Comparison of ENCODE assay signal across 8 mouse cellular contexts in genomic region chr13:31557768-31558520, GRCm38 (mm10). TPM values are rescaled to one million over a fixed set of nuclear protein-coding genes. Genes with fewer than 3 reads are reported as not detected.
DNase-seq lines count a peak whose midpoint lies in the region; ATAC-seq and TF ChIP-seq lines count a peak whose summit lies in the region.

No protein-coding gene starts in this region.

- H3K27ac ChIP-seq in bone marrow macrophage, adult 2 months (ENCODE audit: insufficient read depth, low read depth, low read length): no peak overlapping the region
- H3K27ac ChIP-seq in gastrocnemius, adult 2 months: no peak overlapping the region
- H3K27ac ChIP-seq in intestine, embryonic 14.5 days (ENCODE audit: low read depth): no peak overlapping the region
- H3K27ac ChIP-seq in liver, adult 2 months (replicated peaks; ENCODE audit: insufficient read depth, low read depth, low read length): peak overlapping the region; percentile 98
- H3K27ac ChIP-seq in midbrain, embryonic 15.5 days: no peak overlapping the region
- no peak overlapping the region; the same call in 1 of the 2 replicates for H3K27ac ChIP-seq in testis, adult 2 months (ENCODE audit: control insufficient read depth, insufficient read depth, low read depth, low read length)

- no peaks in the 10 kb centered on the region; the same call in 1 of the 2 replicates for H3K4me1 ChIP-seq in bone marrow macrophage, adult 2 months (ENCODE audit: control insufficient read depth, insufficient read depth, low read length)
- peaks cover 18% of the 10 kb centered on the region for H3K4me1 ChIP-seq in intestine, embryonic 14.5 days (replicated peaks; ENCODE audit: control insufficient read depth, insufficient read depth, low read length)
- peaks cover 4% of the 10 kb centered on the region; the same call in 1 of the 2 replicates for H3K4me1 ChIP-seq in liver, adult 2 months (ENCODE audit: control insufficient read depth, insufficient read depth, low read length)
- peaks cover 28% of the 10 kb centered on the region for H3K4me1 ChIP-seq in midbrain, embryonic 15.5 days
- peaks cover 20% of the 10 kb centered on the region for H3K4me1 ChIP-seq in testis, adult 2 months (ENCODE audit: control insufficient read depth, insufficient read depth, low read length)

- intact Hi-C loops in gastrocnemius, adult 2 months (cut with DNase I): no loop called here

- WGBS in intestine, embryonic 14.5 days: under 1% methylated on average over 73 of the region's 73 CpGs
- WGBS in liver, adult 2 months: under 1% methylated on average over 73 of the region's 73 CpGs
- 0% methylated on average over 72 of the region's 73 CpGs for WGBS in midbrain, embryonic 15.5 days

- peaks cover 15% of the 10 kb centered on the region for H3K79me2 ChIP-seq in liver, adult 2 months (ENCODE audit: control insufficient read depth, insufficient read depth, low read length)

- peak overlapping the region; percentile 52 for H3K9ac ChIP-seq in intestine, embryonic 14.5 days (ENCODE audit: low read length)
- peak overlapping the region; percentile 91 for H3K9ac ChIP-seq in liver, adult 2 months (ENCODE audit: low read depth, low read length)
- peak overlapping the region; percentile 36; the same call in 1 of the 2 replicates for H3K9ac ChIP-seq in midbrain, embryonic 15.5 days

- no peak for TF ChIP-seq CTCF in bone marrow macrophage, adult 2 months (IDR thresholded peaks at IDR 0.05; ENCODE audit: low read depth, low read length)
- TF ChIP-seq CTCF in gastrocnemius, adult 2 months (IDR thresholded peaks at IDR 0.05): no peak
- no peak for TF ChIP-seq CTCF in liver, adult 2 months (IDR thresholded peaks at IDR 0.05; ENCODE audit: low read depth, low read length)
- TF ChIP-seq CTCF in testis, adult 2 months (IDR thresholded peaks at IDR 0.05; ENCODE audit: control insufficient read depth, insufficient read depth, insufficient replicate concordance, low read depth, low read length): no peak

- TF ChIP-seq POLR2A in bone marrow macrophage, adult 2 months (IDR thresholded peaks at IDR 0.05; ENCODE audit: borderline replicate concordance, low read depth, low read length): no peak
- peak; percentile 96 for TF ChIP-seq POLR2A in liver, adult 2 months (IDR thresholded peaks at IDR 0.05; ENCODE audit: extremely low read depth, insufficient read depth, low read length)
- TF ChIP-seq POLR2A in testis, adult 2 months (IDR thresholded peaks at IDR 0.05; ENCODE audit: control insufficient read depth, low read depth, low read length): no peak

- H3K27me3 ChIP-seq in intestine, embryonic 14.5 days (replicated peaks; ENCODE audit: control insufficient read depth, insufficient read depth, low read length): peaks cover 72% of the 10 kb centered on the region
- H3K27me3 ChIP-seq in liver, adult 2 months (ENCODE audit: control insufficient read depth, insufficient read depth, low read length): no peaks in the 10 kb centered on the region
- H3K27me3 ChIP-seq in midbrain, embryonic 15.5 days (replicated peaks): peaks cover 80% of the 10 kb centered on the region
- H3K27me3 ChIP-seq in testis, adult 2 months (ENCODE audit: control insufficient read depth, insufficient read depth, low read length): no peaks in the 10 kb centered on the region

- no peaks in the 10 kb centered on the region for H3K36me3 ChIP-seq in intestine, embryonic 14.5 days (ENCODE audit: control insufficient read depth, insufficient read depth, low read length)
- no peaks in the 10 kb centered on the region for H3K36me3 ChIP-seq in liver, adult 2 months (ENCODE audit: control insufficient read depth, insufficient read depth, low read length)
- no peaks in the 10 kb centered on the region for H3K36me3 ChIP-seq in midbrain, embryonic 15.5 days (replicated peaks)
- H3K36me3 ChIP-seq in testis, adult 2 months (ENCODE audit: control insufficient read depth, insufficient read depth, low read length): no peaks in the 10 kb centered on the region

- peak overlapping the region; percentile 100 for H3K4me2 ChIP-seq in intestine, embryonic 14.5 days (ENCODE audit: low read length)
- peak overlapping the region; percentile 98 for H3K4me2 ChIP-seq in midbrain, embryonic 15.5 days

- H3K9me3 ChIP-seq in intestine, embryonic 14.5 days (ENCODE audit: control insufficient read depth, low read length): no peaks in the 10 kb centered on the region
- H3K9me3 ChIP-seq in midbrain, embryonic 15.5 days: no peaks in the 10 kb centered on the region

- H3K4me3 ChIP-seq in bone marrow macrophage, adult 2 months (ENCODE audit: insufficient read depth, low read length): peak overlapping the region; percentile 30
- H3K4me3 ChIP-seq in gastrocnemius, adult 2 months: peak overlapping the region; percentile 82
- peak overlapping the region; percentile 58 for H3K4me3 ChIP-seq in intestine, embryonic 14.5 days (ENCODE audit: low read depth, low read length)
- H3K4me3 ChIP-seq in liver, adult 2 months (ENCODE audit: insufficient read depth, low read depth, low read length): peak overlapping the region; percentile 81
- H3K4me3 ChIP-seq in midbrain, embryonic 15.5 days: peak overlapping the region; percentile 49
- peak overlapping the region; percentile 62 for H3K4me3 ChIP-seq in testis, adult 2 months (ENCODE audit: control insufficient read depth, low read depth, low read length)

- peak; percentile 62 for ATAC-seq in cerebellum, adult (ENCODE audit: insufficient number of reproducible peaks, low FRiP score, low TSS enrichment)
- peak; percentile 69 for ATAC-seq in intestine, embryonic 14.5 days (replicated peaks; ENCODE audit: low FRiP score, low TSS enrichment, low read depth)
- peak; percentile 31 for ATAC-seq in midbrain, embryonic 15.5 days (replicated peaks)

- no peak for DNase-seq in cerebellum, postnatal 4 days (ENCODE audit: low spot score in 2 of 2)
- DNase-seq in gastrocnemius, adult 2 months: peak; percentile 57
- DNase-seq in intestine, embryonic 14.5 days (ENCODE audit: low spot score): peak; percentile 81
- DNase-seq in liver, adult 2 months (ENCODE audit: extremely low read depth, low read depth, low spot score): peak; percentile 75

RNA-seq across cellular contexts. Expression of gene A530084C06Rik, which starts 1.2 kb away (rescaled TPM):
- not detected in 2 replicates for polyA plus RNA-seq in bone marrow macrophage, adult 2 months (2012; ENCODE audit: insufficient read depth, insufficient read length, missing spikeins)
- not detected for total RNA-seq in gastrocnemius, adult 2 months (2021)
- not detected in 2 replicates for polyA plus RNA-seq in intestine, embryonic 14.5 days (2014; fragmentation: Nextera tagmentation; extraction: Ambion mirVana)
- total RNA-seq in liver, adult 2 months (2014; rRNA removed): 0.46 and 0.60 TPM in 2 replicates
- 0.21 and 0.25 TPM in 2 replicates for polyA plus RNA-seq in liver, adult 2 months (2012; rRNA removed)
- polyA plus RNA-seq in midbrain, embryonic 15.5 days (2015; fragmentation: Nextera tagmentation; extraction: Ambion mirVana): not detected in 2 replicates
- polyA plus RNA-seq in testis, adult 2 months (2012; rRNA removed): 0.56 and 0.72 TPM in 2 replicates

RNA-seq across cellular contexts. Expression of gene Foxq1, which starts 2.0 kb away (rescaled TPM):
- not detected in 2 replicates for polyA plus RNA-seq in bone marrow macrophage, adult 2 months (2012; ENCODE audit: insufficient read depth, insufficient read length, missing spikeins)
- total RNA-seq in gastrocnemius, adult 2 months (2021): under 1 TPM in 1 of 2 experiments, not detected in 1; 0.05 TPM
- 1.5 TPM in 2 replicates for polyA plus RNA-seq in intestine, embryonic 14.5 days (2014; fragmentation: Nextera tagmentation; extraction: Ambion mirVana)
- 1.6 and 3.9 TPM in 2 replicates for total RNA-seq in liver, adult 2 months (2014; rRNA removed)
- polyA plus RNA-seq in liver, adult 2 months (2012; rRNA removed): 5.1 and 10.2 TPM in 2 replicates
- 2.2 and 2.4 TPM in 2 replicates for polyA plus RNA-seq in midbrain, embryonic 15.5 days (2015; fragmentation: Nextera tagmentation; extraction: Ambion mirVana)
- 2.7 TPM in 2 replicates for polyA plus RNA-seq in testis, adult 2 months (2012; rRNA removed)

Comparison
In these comparisons a context has a peak if more than half of its experiments do, and no peak if none do; other contexts are left out.
1. DNase-seq: peak in gastrocnemius, adult 2 months (single experiment), intestine, embryonic 14.5 days (single experiment) and liver, adult 2 months (single experiment); none in cerebellum, postnatal 4 days (0 of 2).
2. H3K4me3 ChIP-seq: peak in every context shown above with its lines; median percentile 82 in gastrocnemius, adult 2 months; 81 in liver, adult 2 months; 62 in testis, adult 2 months; 58 in intestine, embryonic 14.5 days; 49 in midbrain, embryonic 15.5 days; 30 in bone marrow macrophage, adult 2 months.
3. H3K9ac ChIP-seq: peak in every context shown above with its lines; median percentile 91 in liver, adult 2 months; 52 in intestine, embryonic 14.5 days; 36 in midbrain, embryonic 15.5 days.
4. Peak in every context shown above with its lines, with median percentiles within 50 percentile points of each other: ATAC-seq.